In the genomic region with DNA sequence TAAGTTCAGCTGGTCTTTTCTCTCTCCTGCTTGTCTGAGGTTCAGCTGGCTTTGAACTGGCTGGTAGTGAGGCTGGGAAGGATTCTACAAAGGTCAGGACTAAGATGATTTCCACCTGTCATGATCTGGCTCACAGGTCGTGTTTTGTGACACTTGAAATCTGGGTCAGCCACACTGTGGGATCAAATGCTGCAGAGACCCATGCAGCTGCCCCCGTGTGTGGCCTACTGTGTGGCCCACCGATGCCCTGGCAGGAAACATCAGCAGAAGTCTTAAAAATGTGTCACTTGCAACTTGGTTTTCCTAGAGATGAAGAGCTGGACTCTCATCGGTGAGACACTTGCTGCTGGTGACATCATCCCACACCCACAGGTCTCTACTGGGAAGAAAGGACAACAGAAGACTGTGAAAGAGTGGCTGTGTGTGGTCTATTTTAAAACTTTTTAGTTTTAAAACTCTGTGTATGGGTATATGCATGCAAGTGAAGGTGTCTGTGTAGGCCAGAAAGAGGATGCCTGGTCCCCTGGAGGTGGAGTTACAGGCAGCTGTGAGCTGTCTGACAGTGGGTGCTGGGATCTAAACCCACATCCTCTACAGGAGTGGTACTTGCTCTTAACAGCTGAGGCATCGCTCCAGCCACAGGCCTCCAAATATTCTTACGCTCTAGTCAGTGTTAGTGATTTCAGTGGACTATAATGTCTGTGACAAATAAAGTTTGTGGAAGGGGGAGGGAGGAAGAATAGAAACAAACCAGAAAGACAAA, we compare ENCODE assay signal across 14 mouse cellular contexts.
"Had no signal": no experiment of that assay in that cellular context is flagged by ENCODE, and none has a peak within 500 bp of the region (broad histone marks: within the 10 kb centered on the region; RNA-seq: fewer than 3 reads in every experiment).

No protein-coding gene starts in this region.

- H3K27me3 ChIP-seq: kidney, embryonic 15.5 days; liver, embryonic 15.5 days; midbrain, embryonic 15.5 days had no signal

- H3K4me3 ChIP-seq: kidney, embryonic 15.5 days; left cerebral cortex, adult 2 months; limb, embryonic 10.5 days; liver, embryonic 15.5 days; midbrain, embryonic 15.5 days had no signal

- H3K27ac ChIP-seq: kidney, embryonic 15.5 days; left cerebral cortex, adult 2 months; limb, embryonic 10.5 days; liver, embryonic 15.5 days; midbrain, embryonic 15.5 days had no signal

- H3K9ac ChIP-seq: kidney, embryonic 15.5 days; liver, embryonic 15.5 days; midbrain, embryonic 15.5 days had no signal

- H3K4me2 ChIP-seq: kidney, embryonic 15.5 days; liver, embryonic 11.5 days; liver, embryonic 15.5 days; midbrain, embryonic 15.5 days had no signal

- H3K4me1 ChIP-seq: kidney, embryonic 15.5 days; limb, embryonic 10.5 days; liver, embryonic 15.5 days; midbrain, embryonic 15.5 days had no signal

- DNase-seq: kidney, postnatal 14 days; lung, adult 2 months; lung, postnatal 36 days; right cerebral cortex, postnatal 4 days; spleen, adult 18-20 months; thymus, adult 18-20 months; thymus, postnatal 36 days had no signal

- H3K36me3 ChIP-seq: kidney, embryonic 15.5 days; limb, embryonic 10.5 days; liver, embryonic 15.5 days; midbrain, embryonic 15.5 days had no signal

- H3K9me3 ChIP-seq: kidney, embryonic 15.5 days; limb, embryonic 10.5 days; liver, embryonic 15.5 days; midbrain, embryonic 15.5 days had no signal

- ATAC-seq: lung, postnatal 0 days; midbrain, embryonic 15.5 days had no signal
